Comparison of ENCODE assay signal across 14 mouse cellular contexts in genomic region chr13:109655390-109655789, GRCm38 (mm10).
"Had no signal": no experiment of that assay in that cellular context is flagged by ENCODE, and none has a peak within 500 bp of the region (broad histone marks: within the 10 kb centered on the region; RNA-seq: fewer than 3 reads in every experiment).

No protein-coding gene starts in this region.

- H3K27ac ChIP-seq: layer of hippocampus, adult 2 months; limb, embryonic 12.5 days; liver, embryonic 13.5 days; lung, embryonic 15.5 days; midbrain, embryonic 13.5 days; stomach, embryonic 15.5 days had no signal

- H3K9me3 ChIP-seq: limb, embryonic 12.5 days; liver, embryonic 13.5 days; lung, embryonic 15.5 days; midbrain, embryonic 13.5 days; stomach, embryonic 15.5 days had no signal

- H3K4me1 ChIP-seq: stomach, embryonic 15.5 days had no signal

- H3K27me3 ChIP-seq: limb, embryonic 12.5 days; liver, embryonic 13.5 days; lung, embryonic 15.5 days; midbrain, embryonic 13.5 days; stomach, embryonic 15.5 days had no signal

- H3K36me3 ChIP-seq: limb, embryonic 12.5 days; liver, embryonic 13.5 days; lung, embryonic 15.5 days; midbrain, embryonic 13.5 days; stomach, embryonic 15.5 days had no signal

- ATAC-seq: liver, postnatal 0 days; midbrain, embryonic 13.5 days had no signal

- DNase-seq: kidney, adult 18-20 months; kidney, postnatal 10 days; kidney, postnatal 4 days; liver; liver, embryonic 13.5 days; liver, postnatal 0 days; right cerebral cortex, postnatal 14 days; thymus, adult 2 months; thymus, postnatal 25 days had no signal

- H3K9ac ChIP-seq: limb, embryonic 12.5 days; liver, embryonic 13.5 days; liver, postnatal 0 days; lung, embryonic 15.5 days; midbrain, embryonic 13.5 days; stomach, embryonic 15.5 days had no signal

- H3K4me2 ChIP-seq: limb, embryonic 12.5 days; liver, embryonic 13.5 days; lung, embryonic 15.5 days; midbrain, embryonic 13.5 days; stomach, embryonic 15.5 days had no signal

- H3K4me3 ChIP-seq: layer of hippocampus, adult 2 months; limb, embryonic 12.5 days; liver, embryonic 13.5 days; lung, embryonic 15.5 days; midbrain, embryonic 13.5 days; stomach, embryonic 15.5 days had no signal
